Mouse (Mus musculus) erythroblast, adult 5-6 weeks (primary cell): ENCODE data around the gene Gm9803. TPM values are rescaled to one million over a fixed set of nuclear protein-coding genes. Genes with fewer than 3 reads are reported as not detected.
A peak's percentile ranks its signal among the peaks of the same experiment; 100 is the strongest.
"Not testable (repeated sequence)": the region's sequence is repeated elsewhere in the genome, so short reads cannot be mapped to it uniquely, and the experiment has no call there.

Experiments
- ATAC-seq: replicated peaks from 2 replicates; pipeline ENCODE4 v1.8.0; 2016; ENCODE audit warnings: moderate number of reproducible peaks, mild to moderate bottlenecking, moderate TSS enrichment, inconsistent platforms; ENCODE audit not compliant: poor library complexity, low FRiP score, severe bottlenecking
- total RNA-seq, 2 experiments: library from RNA; stranded (forward) in 1 of 2; stranded (reverse) in 1 of 2; fragments of 150-400 nt in 1 of 2; fragments of 200-764, 138-1000 nt in 1 of 2; gene quantifications; 2 replicates each; pipeline versions ENCODE4 v1.2.3 to v1.2.4; 2015 to 2017; ENCODE audit warnings: low replicate concordance in 2 of 2

The Gm9803 gene
- total RNA-seq (2015; ENCODE audit: low replicate concordance) (12.9 and 13.4 TPM in 2 replicates), total RNA-seq (2017; ENCODE audit: low replicate concordance) (1.3 and 3.3 TPM in 2 replicates)

DNA sequence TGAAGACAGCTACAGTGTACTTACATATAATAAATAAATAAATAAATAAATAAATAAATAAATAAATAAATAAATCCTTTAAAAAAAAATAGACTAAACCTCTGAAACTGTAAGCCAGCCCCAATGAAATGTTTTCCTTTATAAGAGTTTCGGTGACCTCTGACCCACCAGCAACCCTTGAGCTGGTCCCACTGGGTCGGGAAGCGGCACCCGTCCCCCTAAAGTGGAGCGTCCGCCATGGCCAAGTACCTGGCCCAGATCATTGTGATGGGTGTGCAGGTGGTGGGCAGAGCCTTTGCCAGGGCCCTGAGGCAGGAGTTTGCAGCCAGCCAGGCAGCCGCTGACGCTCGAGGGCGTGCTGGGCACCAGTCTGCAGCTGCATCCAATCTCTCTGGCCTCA is at the start of gene Gm9803:
TSS of gene Gm9803 (plus strand) at position 154 of the 400 bp plus-strand sequence.
- not testable (repeated sequence) for ATAC-seq

DNA sequence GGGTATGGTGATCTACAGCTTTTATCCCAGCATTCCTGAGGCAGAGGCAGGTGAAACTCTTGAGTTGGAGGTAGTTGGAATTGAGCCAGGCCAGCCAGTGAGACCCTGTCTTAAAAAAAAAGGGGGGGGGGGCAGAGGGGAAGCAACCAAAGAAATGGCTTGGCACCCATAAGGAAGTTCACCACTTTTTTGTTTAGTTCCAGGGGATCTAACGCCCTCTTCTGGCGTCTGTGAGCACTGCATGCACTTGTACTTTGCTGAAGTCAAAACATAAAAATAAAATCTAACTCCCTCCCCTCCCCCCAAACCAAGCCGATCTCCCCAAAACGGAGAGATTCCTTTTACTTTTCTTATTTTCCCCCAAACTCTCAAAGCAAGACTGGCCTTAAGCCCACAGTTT is 48.5 kb upstream of the Gm9803 start:
- ATAC-seq = no peak

- no peak for ATAC-seq
Observed at GRCm38 (mm10) chr10:43477459-43477858, 46.4 kb upstream of the Gm9803 start.

DNA sequence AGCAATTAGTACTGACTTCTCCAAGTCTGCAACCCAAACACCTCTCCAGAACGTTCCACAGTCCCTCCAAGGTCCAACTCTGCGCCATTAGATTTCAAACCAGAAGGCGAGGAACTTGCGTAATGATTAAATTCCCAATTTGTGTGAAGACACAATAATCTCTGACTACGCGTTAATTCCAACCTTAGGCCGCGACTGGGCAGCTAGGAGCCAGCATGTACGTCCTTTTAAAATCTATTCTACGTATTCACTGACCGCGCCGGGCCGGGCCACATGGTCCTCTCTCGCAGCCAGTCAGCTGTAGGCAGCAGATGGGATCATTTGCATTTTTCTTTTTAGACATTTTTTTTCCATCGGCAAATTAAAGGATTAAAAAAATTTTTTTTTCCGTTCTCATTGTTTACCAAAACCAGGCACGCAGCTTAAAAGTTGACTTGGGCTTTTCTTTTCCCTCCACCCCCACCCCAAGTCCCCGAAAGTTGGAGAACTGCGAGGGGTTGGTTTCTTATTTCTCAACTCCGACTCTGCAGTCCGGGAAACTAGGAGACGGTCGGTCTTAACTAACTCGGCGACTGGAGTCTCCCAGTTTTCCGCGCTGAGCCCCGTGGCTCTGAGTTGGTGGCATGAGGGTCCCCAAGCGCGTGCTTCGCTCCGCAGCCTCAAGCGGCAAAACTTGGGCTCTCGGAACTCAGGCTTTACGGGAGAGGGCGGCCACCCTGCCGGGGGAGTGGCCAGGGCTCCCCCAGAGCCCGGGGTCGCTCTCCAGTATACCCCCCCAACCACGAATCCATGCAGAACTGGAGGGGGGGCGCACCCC is 45.8 kb upstream of the Gm9803 start:
- no peak for ATAC-seq

DNA sequence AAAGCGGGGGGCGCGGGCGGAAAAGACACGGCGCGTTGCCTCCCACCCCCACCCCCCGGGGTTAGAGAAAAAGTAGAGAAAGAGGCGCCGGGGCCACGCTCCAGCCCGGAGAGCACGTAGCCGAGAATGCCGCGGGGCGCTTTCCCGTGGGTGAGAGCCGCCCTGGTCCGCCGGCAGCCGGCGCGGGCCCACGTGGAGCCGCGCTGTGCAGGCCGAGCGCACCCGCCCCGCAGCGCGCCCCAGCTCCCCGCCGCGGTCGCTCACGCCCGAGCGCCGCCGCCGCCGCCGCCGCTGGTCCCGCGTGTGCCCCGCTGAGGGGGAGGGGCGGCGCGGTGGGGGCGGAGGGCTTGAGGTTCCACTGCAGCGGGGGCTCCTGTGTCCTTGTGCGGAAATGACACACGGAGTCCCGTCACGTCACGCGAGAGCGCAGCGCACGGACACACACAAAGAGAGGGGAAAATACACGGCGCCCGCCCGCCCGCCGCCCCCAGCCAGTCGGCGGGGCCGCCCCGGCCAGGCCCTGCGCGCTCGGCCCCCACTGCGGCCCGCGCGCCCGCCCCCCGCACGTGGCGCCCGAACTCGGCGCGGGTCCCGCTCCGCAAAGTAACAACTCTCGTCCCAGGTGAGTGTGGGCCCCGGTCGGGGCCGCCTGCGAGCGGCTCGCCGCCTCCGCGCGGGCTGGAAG is 45.0 kb upstream of the Gm9803 start, which contains the start of gene Bend3:
TSS of gene Bend3 (plus strand) at position 81 of the 685 bp plus-strand sequence.
- ATAC-seq = no peak

GRCm38 (mm10) chr10:43479436-43480157 is 44.3 kb upstream of the Gm9803 start:
- ATAC-seq = peak; percentile 96

- ATAC-seq = no peak
Observed at GRCm38 (mm10) chr10:43480227-43480849, 43.5 kb upstream of the Gm9803 start.

- no peak for ATAC-seq
Observed at GRCm38 (mm10) chr10:43481179-43481578, 42.7 kb upstream of the Gm9803 start.

- no peak for ATAC-seq
Observed at GRCm38 (mm10) chr10:43482021-43482420, 41.9 kb upstream of the Gm9803 start.

DNA sequence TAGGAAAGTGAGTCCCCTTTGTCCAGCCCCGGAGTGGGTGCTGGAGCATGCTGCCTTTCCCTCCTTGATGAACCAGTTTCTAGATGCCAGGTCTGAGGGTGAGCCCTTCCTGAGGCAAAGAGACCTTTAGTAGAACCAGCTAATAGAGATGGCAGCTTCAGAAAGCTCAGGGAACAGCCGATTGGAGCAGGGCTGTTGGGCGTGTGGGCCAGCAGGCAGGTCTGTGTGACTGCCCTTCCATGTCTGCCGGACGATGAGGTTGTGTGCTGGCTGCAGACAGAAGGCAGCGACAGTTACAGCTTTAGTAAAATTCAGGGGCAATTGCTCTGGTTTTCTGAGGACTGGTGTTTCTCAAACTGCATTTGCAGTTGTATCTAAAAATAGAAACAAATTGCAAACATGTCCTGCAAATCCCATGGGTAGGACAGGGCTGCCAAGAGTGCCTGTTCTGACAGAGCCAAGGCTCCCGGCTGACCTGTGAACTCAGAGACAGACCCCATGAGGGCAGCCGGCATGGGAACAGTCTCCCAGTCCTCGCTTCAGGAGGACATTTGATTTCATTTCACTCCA is 40.4 kb upstream of the Gm9803 start:
- no peak for ATAC-seq

DNA sequence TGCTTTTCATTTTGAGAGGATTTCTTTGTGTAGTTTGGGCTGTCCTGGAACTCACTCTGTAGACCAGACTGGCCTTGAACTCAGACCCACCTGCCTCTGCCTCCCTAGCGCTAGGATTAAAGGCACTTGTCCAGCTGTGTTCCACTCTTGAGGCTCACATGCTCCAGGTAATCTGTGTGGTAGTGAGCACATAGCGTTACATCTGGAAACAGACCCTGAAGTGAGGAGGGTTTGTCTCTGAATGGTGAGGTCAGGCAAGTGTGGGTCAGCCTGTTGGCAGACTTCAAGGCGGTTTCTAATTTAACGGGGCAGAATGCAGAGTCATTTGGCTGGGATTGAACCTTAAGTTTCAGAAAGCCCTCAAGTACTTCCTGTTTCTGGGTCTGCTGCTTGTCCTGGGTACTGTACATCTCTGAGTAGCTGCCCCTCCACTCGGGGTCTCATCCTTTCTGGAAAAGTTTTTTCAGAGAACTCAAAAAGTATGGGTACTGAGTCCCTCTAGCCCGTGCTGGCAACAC is 38.1 kb upstream of the Gm9803 start:
- ATAC-seq = no peak

- no peak for ATAC-seq
Observed at GRCm38 (mm10) chr10:43487441-43488010, 36.4 kb upstream of the Gm9803 start.

GRCm38 (mm10) chr10:43488258-43488657 is 35.6 kb upstream of the Gm9803 start:
- ATAC-seq = no peak

- ATAC-seq = no peak
Observed at GRCm38 (mm10) chr10:43489139-43489538, 34.7 kb upstream of the Gm9803 start.

- no peak for ATAC-seq
Observed at GRCm38 (mm10) chr10:43489550-43489949, 34.3 kb upstream of the Gm9803 start.

DNA sequence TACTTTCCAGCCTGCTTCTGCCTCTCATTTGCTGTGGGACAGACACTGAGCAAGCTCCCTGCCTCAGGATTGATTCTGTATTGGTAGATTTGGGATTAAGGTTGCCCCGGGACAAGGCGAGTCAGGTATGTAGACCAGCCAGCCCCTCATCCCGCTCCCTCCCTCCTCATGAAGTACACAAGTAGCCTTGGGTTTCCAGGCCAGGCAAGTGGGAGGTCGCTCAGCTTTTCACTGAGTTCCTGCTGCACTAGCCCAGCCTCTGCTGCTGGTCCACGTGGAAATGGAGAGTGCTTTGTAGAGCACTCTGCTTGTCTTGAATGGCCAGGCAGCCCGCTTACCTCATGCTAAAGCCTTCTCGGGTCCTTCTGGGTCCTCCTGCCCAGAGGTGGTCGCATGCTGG is 33.9 kb upstream of the Gm9803 start:
- ATAC-seq = no peak

- no peak for ATAC-seq
Observed at GRCm38 (mm10) chr10:43490846-43491245, 33.0 kb upstream of the Gm9803 start.

- ATAC-seq = no peak
Observed at GRCm38 (mm10) chr10:43502599-43502998, 21.3 kb upstream of the Gm9803 start.

- no peak for ATAC-seq
Observed at GRCm38 (mm10) chr10:43504291-43504690, 19.6 kb upstream of the Gm9803 start.
